ENCODE assay signal across 9 mouse cellular contexts in genomic region chr4:76370041-76370880, GRCm38 (mm10).
A peak's percentile ranks its signal among the peaks of the same experiment; 100 is the strongest.
DNase-seq lines count a peak whose midpoint lies in the region; ATAC-seq lines count a peak whose summit lies in the region.
"Had no signal": no experiment of that assay in that cellular context is flagged by ENCODE, and none has a peak within 500 bp of the region (broad histone marks: within the 10 kb centered on the region; RNA-seq: fewer than 3 reads in every experiment).

No protein-coding gene starts in this region.

- intact Hi-C loops in left cerebral cortex, postnatal 25 days (cut with DNase I) = no loop called here

- no peaks in the 10 kb centered on the region for H3K27me3 ChIP-seq in intestine, embryonic 16.5 days (replicated peaks; ENCODE audit: control insufficient read depth, insufficient read depth, low read length)
- H3K27me3 ChIP-seq in midbrain, embryonic 16.5 days (ENCODE audit: control insufficient read depth, insufficient read depth, low read depth, low read length) = no peaks in the 10 kb centered on the region

- peaks cover 6% of the 10 kb centered on the region for H3K4me1 ChIP-seq in intestine, embryonic 16.5 days (ENCODE audit: control insufficient read depth, insufficient read depth, low read length)
- peaks cover 34% of the 10 kb centered on the region for H3K4me1 ChIP-seq in midbrain, embryonic 16.5 days (ENCODE audit: control insufficient read depth, insufficient read depth, low read length)

- no peaks in the 10 kb centered on the region for H3K36me3 ChIP-seq in intestine, embryonic 16.5 days (ENCODE audit: control insufficient read depth, insufficient read depth, low read length)
- no peaks in the 10 kb centered on the region for H3K36me3 ChIP-seq in midbrain, embryonic 16.5 days (ENCODE audit: control insufficient read depth, insufficient read depth, low read length)

- 0 out of 2 replicates have a peak overlapping the region, but pooled peaks have one; percentile 9 for H3K27ac ChIP-seq in intestine, embryonic 16.5 days (ENCODE audit: low read length)
- 0 out of 2 replicates have a peak overlapping the region, but pooled peaks have one; percentile 28 for H3K27ac ChIP-seq in midbrain, embryonic 16.5 days (ENCODE audit: low read length)
- H3K27ac ChIP-seq: liver, embryonic 14.5 days had no signal

- WGBS in intestine, embryonic 16.5 days = 62% methylated on average over 4 of the region's 4 CpGs
- WGBS in midbrain, embryonic 16.5 days = 26% methylated on average over 4 of the region's 4 CpGs

- H3K4me3 ChIP-seq in intestine, embryonic 16.5 days (ENCODE audit: low read length) = no peak overlapping the region
- H3K4me3 ChIP-seq in midbrain, embryonic 16.5 days (ENCODE audit: low read depth, low read length) = no peak overlapping the region

- no peak overlapping the region for H3K9ac ChIP-seq in intestine, embryonic 16.5 days (ENCODE audit: low read depth, low read length)
- no peak overlapping the region for H3K9ac ChIP-seq in midbrain, embryonic 16.5 days (ENCODE audit: low read depth, low read length)
- H3K9ac ChIP-seq: liver, embryonic 14.5 days had no signal

- ATAC-seq in intestine, embryonic 16.5 days = 0 out of 2 replicates have a peak, but pooled peaks have one; percentile 46
- ATAC-seq in midbrain, embryonic 16.5 days = 0 out of 2 replicates have a peak, but pooled peaks have one; percentile 49

- no peaks in the 10 kb centered on the region for H3K9me3 ChIP-seq in intestine, embryonic 16.5 days (ENCODE audit: control insufficient read depth, low read length)
- H3K9me3 ChIP-seq in midbrain, embryonic 16.5 days (replicated peaks; ENCODE audit: control insufficient read depth, low read length, poor library complexity, severe bottlenecking) = no peaks in the 10 kb centered on the region

- DNase-seq in adrenal gland, postnatal 36 days = peak; percentile 5 to 32
- DNase-seq in cerebellum, adult 8-10 months = peak; percentile 45
- DNase-seq in frontal cortex, postnatal 36 days (ENCODE audit: low spot score in 2 of 2) = peak; percentile 51 to 65
- DNase-seq in left cerebral cortex, postnatal 25 days (ENCODE audit: low spot score in 2 of 2) = peak; percentile 37 to 79
- no peak for DNase-seq in thymus, postnatal 4 days
- DNase-seq in testis, postnatal 14 days (ENCODE audit: low spot score) = no peak

- no peak overlapping the region for H3K4me2 ChIP-seq in intestine, embryonic 16.5 days (ENCODE audit: low read depth, low read length)
- no peak overlapping the region for H3K4me2 ChIP-seq in midbrain, embryonic 16.5 days (ENCODE audit: low read length)

Comparison
In these comparisons a context has a peak if more than half of its experiments do, and no peak if none do; other contexts are left out.
1. DNase-seq: peak in adrenal gland, postnatal 36 days (2 of 2), cerebellum, adult 8-10 months (single experiment), frontal cortex, postnatal 36 days (2 of 2) and left cerebral cortex, postnatal 25 days (2 of 2); none in thymus, postnatal 4 days (single experiment) and testis, postnatal 14 days (single experiment).